Mouse (Mus musculus) kidney, adult 2 months (tissue): Measurements from ENCODE around the gene Rps6ka3.

Experiments used
- CTCF ChIP-seq: fragments of 200-500 bp; conservative IDR thresholded peaks from 2 replicates; pipeline ENCODE4 v1.5.1; 2011; ENCODE audit warnings: low read depth, mild to moderate bottlenecking, control low read depth, low read length, moderate library complexity, mixed read lengths; ENCODE audit not compliant: insufficient read depth, insufficient read length
- POLR2A ChIP-seq: fragments of 200-500 bp; IDR thresholded peaks from one replicate; pipeline ENCODE4 v1.6.1; 2011; ENCODE audit warnings: low read depth, low read length, control low read depth

- TF ChIP-seq POLR2A (no peak), CTCF (no peak)
Measured at GRCm38 (mm10) chrX:159414829-159415673, 204.9 kb downstream of the Rps6ka3 start.
